Mouse (Mus musculus) liver, embryonic 12.5 days (tissue): ENCODE data around the gene Med22. TPM values are rescaled to one million over a fixed set of nuclear protein-coding genes. Genes with fewer than 3 reads are reported as not detected.

Experiments
- polyA plus RNA-seq: library from polyadenylated mRNA; unstranded; fragments of >200 nt; fragmentation: Nextera tagmentation; extraction: Ambion mirVana; gene quantifications from 2 replicates; pipeline ENCODE4 v1.2.1, GENCODE M21; 2016

The Med22 gene
- polyA plus RNA-seq, 1 experiment from 2014 or later = 32.1 TPM

Other genes with a start within 250 kb of the Med22 start
- gene Lcn4, start 239.4 kb downstream of the Med22 start, polyA plus RNA-seq = not detected in 2 replicates
- gene Abo, start 45.7 kb downstream of the Med22 start, polyA plus RNA-seq = not detected in 2 replicates
- 21.6 and 23.8 TPM in 2 replicates for gene Surf6, start 7.8 kb downstream of the Med22 start, polyA plus RNA-seq
- gene Rpl7a, start 87 bp upstream of the Med22 start, polyA plus RNA-seq = 560 and 587 TPM in 2 replicates
- gene Surf2, start 5.7 kb upstream of the Med22 start, polyA plus RNA-seq = 46.3 and 48.1 TPM in 2 replicates
- 41.6 and 42.5 TPM in 2 replicates for gene Surf1, start 5.9 kb upstream of the Med22 start, polyA plus RNA-seq
- 120 and 124 TPM in 2 replicates for gene Surf4, start 23.3 kb upstream of the Med22 start, polyA plus RNA-seq
- gene Stkld1, start 23.4 kb upstream of the Med22 start, polyA plus RNA-seq = 0.06 and 0.14 TPM in 2 replicates
- 33.8 and 35.2 TPM in 2 replicates for gene Rexo4, start 53.7 kb upstream of the Med22 start, polyA plus RNA-seq
- 0.96 and 1.1 TPM in 2 replicates for gene Adamts13, start 62.7 kb upstream of the Med22 start, polyA plus RNA-seq
- gene Cacfd1, start 99.2 kb upstream of the Med22 start, polyA plus RNA-seq = 16.5 and 19.1 TPM in 2 replicates
- gene Slc2a6, start 117.3 kb upstream of the Med22 start, polyA plus RNA-seq = 0.31 and 0.36 TPM in 2 replicates
- 0.14 and 0.90 TPM in 2 replicates for gene Mymk, start 161.5 kb upstream of the Med22 start, polyA plus RNA-seq
- gene Adamtsl2, start 168.7 kb upstream of the Med22 start, polyA plus RNA-seq = 0.77 and 1.3 TPM in 2 replicates
- 0.08 TPM in 1 of 2 replicates, not detected in the other for gene Fam163b, start 231.8 kb upstream of the Med22 start, polyA plus RNA-seq